Mouse (Mus musculus) MEL (cell line): ENCODE measurements around the gene Ica1l. TPM values are rescaled to one million over a fixed set of nuclear protein-coding genes. Genes with fewer than 3 reads are reported as not detected.
A peak's percentile ranks its signal among the peaks of the same experiment; 100 is the strongest.

ENCODE experiments used
- DNase-seq: peaks from one replicate; pipeline ENCODE4 v3.0.0; 2011; ENCODE audit warnings: low read depth, low spot score
- H3K27ac ChIP-seq: 2 replicates; pipeline ENCODE4 v1.5.1; 2012; ENCODE audit warnings: low read depth, mild to moderate bottlenecking, control low read depth, low read length, moderate library complexity; ENCODE audit not compliant: control insufficient read depth
- H3K27me3 ChIP-seq, 2 experiments: fragments of 150-350 bp in 1 of 2; sonication (generic) in 1 of 2; 2 replicates each; pipeline ENCODE4 v1.6.1; 2012; ENCODE audit warnings: low read length in 2 of 2, mild to moderate bottlenecking in 2 of 2, improper control_type of control experiment in 1 of 2, moderate library complexity in 1 of 2; ENCODE audit not compliant: insufficient read depth in 2 of 2, control insufficient read depth in 1 of 2
- H3K36me3 ChIP-seq, 2 experiments: 2 replicates each; pipeline ENCODE4 v1.6.1; 2012 to 2014; ENCODE audit warnings: low read length in 2 of 2, improper control_type of control experiment in 1 of 2, inconsistent platforms in 1 of 2, mild to moderate bottlenecking in 1 of 2; ENCODE audit not compliant: insufficient read depth in 2 of 2, control insufficient read depth in 1 of 2
- H3K4me1 ChIP-seq, 2 experiments: fragments of 150-350 bp in 1 of 2; sonication (generic) in 1 of 2; 2 replicates each; pipeline ENCODE4 v1.6.1; 2012; ENCODE audit warnings: low read length in 2 of 2, improper control_type of control experiment in 1 of 2, mild to moderate bottlenecking in 1 of 2; ENCODE audit not compliant: insufficient read depth in 2 of 2, control insufficient read depth in 1 of 2
- H3K4me3 ChIP-seq, 2 experiments: fragments of 150-350 bp in 1 of 2; sonication (generic) in 1 of 2; 2 replicates each; pipeline ENCODE4 v1.5.1; 2012; ENCODE audit warnings: low read depth in 2 of 2, low read length in 2 of 2, mild to moderate bottlenecking in 2 of 2, moderate library complexity in 2 of 2, control low read depth in 1 of 2, improper control_type of control experiment in 1 of 2; ENCODE audit not compliant: control insufficient read depth in 1 of 2, insufficient read depth in 1 of 2
- H3K79me2 ChIP-seq: 2 replicates; pipeline ENCODE4 v1.6.1; 2012; ENCODE audit warnings: mild to moderate bottlenecking, low read length, moderate library complexity; ENCODE audit not compliant: control insufficient read depth, poor library complexity, insufficient read depth
- H3K9ac ChIP-seq: 2 replicates; pipeline ENCODE4 v1.6.1; 2012; ENCODE audit warnings: low read depth, mild to moderate bottlenecking, control low read depth, low read length, moderate library complexity; ENCODE audit not compliant: control insufficient read depth, poor library complexity, severe bottlenecking
- H3K9me3 ChIP-seq: fragments of 150-350 bp; sonication (generic); replicated peaks from 2 replicates; pipeline ENCODE4 v1.6.1; 2012; ENCODE audit warnings: mild to moderate bottlenecking, low read length, improper control_type of control experiment, moderate library complexity; ENCODE audit not compliant: insufficient read depth
- BHLHE40 ChIP-seq: IDR thresholded peaks from 2 replicates; pipeline ENCODE4 v1.6.1; 2012; ENCODE audit warnings: low read depth, mild to moderate bottlenecking, inconsistent platforms, low read length, improper control_type of control experiment, borderline replicate concordance
- CHD1 ChIP-seq: IDR thresholded peaks from 2 replicates; pipeline ENCODE4 v1.6.1; 2012; ENCODE audit warnings: low read depth, mild to moderate bottlenecking, inconsistent platforms, low read length, improper control_type of control experiment
- CTCF ChIP-seq, 3 experiments: IDR thresholded peaks in 2 of 3; conservative IDR thresholded peaks in 1 of 3; 2 replicates each; pipeline ENCODE4 v1.5.1; 2011 to 2012; ENCODE audit warnings: low read length in 3 of 3, low read depth in 2 of 3, mild to moderate bottlenecking in 2 of 3, improper control_type of control experiment in 1 of 3, inconsistent platforms in 1 of 3, mixed read lengths in 1 of 3, moderate library complexity in 1 of 3; ENCODE audit not compliant: control insufficient read depth in 1 of 3, insufficient read depth in 1 of 3, poor library complexity in 1 of 3, severe bottlenecking in 1 of 3
- EP300 ChIP-seq, 2 experiments: IDR thresholded peaks; 2 replicates each; pipeline ENCODE4 v1.6.1; 2011; ENCODE audit warnings: improper control_type of control experiment in 2 of 2, low read length in 2 of 2, low read depth in 1 of 2, mild to moderate bottlenecking in 1 of 2
- ETS1 ChIP-seq: IDR thresholded peaks from 2 replicates; pipeline ENCODE4 v1.6.1; 2012; ENCODE audit warnings: low read depth, mild to moderate bottlenecking, inconsistent platforms, low read length, improper control_type of control experiment, moderate library complexity
- GABPA ChIP-seq: IDR thresholded peaks from 2 replicates; pipeline ENCODE4 v1.6.1; 2012; ENCODE audit warnings: low read depth, mild to moderate bottlenecking, inconsistent platforms, low read length, improper control_type of control experiment, moderate library complexity
- GATA1 ChIP-seq: IDR thresholded peaks from 2 replicates; pipeline ENCODE4 v1.6.1; 2011; ENCODE audit warnings: low read depth, low read length, improper control_type of control experiment
- HCFC1 ChIP-seq: IDR thresholded peaks from 2 replicates; pipeline ENCODE4 v1.6.1; 2012; ENCODE audit warnings: low read depth, mild to moderate bottlenecking, inconsistent platforms, low read length, improper control_type of control experiment, moderate library complexity
- MAFK ChIP-seq: IDR thresholded peaks from 2 replicates; pipeline ENCODE4 v1.6.1; 2011; ENCODE audit warnings: low read depth, mild to moderate bottlenecking, low read length, improper control_type of control experiment, borderline replicate concordance
- MAZ ChIP-seq: IDR thresholded peaks from 2 replicates; pipeline ENCODE4 v1.6.1; 2012; ENCODE audit warnings: low read depth, mild to moderate bottlenecking, inconsistent platforms, low read length, improper control_type of control experiment
- MYB ChIP-seq: IDR thresholded peaks from 2 replicates; pipeline ENCODE4 v1.6.1; 2011; ENCODE audit warnings: mild to moderate bottlenecking, low read depth, low read length, improper control_type of control experiment
- MYC ChIP-seq: IDR thresholded peaks from 2 replicates; pipeline ENCODE4 v1.6.1; 2011; ENCODE audit warnings: low read depth, mild to moderate bottlenecking, low read length, improper control_type of control experiment, moderate library complexity
- NELFE ChIP-seq: IDR thresholded peaks from 2 replicates; pipeline ENCODE4 v1.6.1; 2011; ENCODE audit warnings: low read depth, low read length, improper control_type of control experiment
- NRF1 ChIP-seq: IDR thresholded peaks from 2 replicates; pipeline ENCODE4 v1.6.1; 2014; ENCODE audit warnings: low read depth, mild to moderate bottlenecking, inconsistent platforms, low read length, improper control_type of control experiment, moderate library complexity; ENCODE audit not compliant: poor library complexity, insufficient read depth, severe bottlenecking
- POLR2A ChIP-seq, 2 experiments: IDR thresholded peaks; 2 replicates each; pipeline ENCODE4 v1.6.1; 2011 to 2012; ENCODE audit warnings: low read length in 2 of 2, mild to moderate bottlenecking in 2 of 2, control low read depth in 1 of 2, improper control_type of control experiment in 1 of 2, low read depth in 1 of 2, moderate library complexity in 1 of 2; ENCODE audit not compliant: control insufficient read depth in 1 of 2, insufficient read depth in 1 of 2, poor library complexity in 1 of 2
- POLR2AphosphoS2 ChIP-seq: IDR thresholded peaks from 2 replicates; pipeline ENCODE4 v1.6.1; 2011; ENCODE audit warnings: low read length, improper control_type of control experiment
- POLR2AphosphoS5 ChIP-seq: IDR thresholded peaks from 2 replicates; pipeline ENCODE4 v1.6.1; 2012; ENCODE audit warnings: low read depth, borderline replicate concordance, mild to moderate bottlenecking, inconsistent platforms, low read length, moderate library complexity, mixed read lengths
- RCOR1 ChIP-seq: IDR thresholded peaks from 2 replicates; pipeline ENCODE4 v1.6.1; 2012; ENCODE audit warnings: low read depth, mild to moderate bottlenecking, inconsistent platforms, low read length, improper control_type of control experiment
- TBP ChIP-seq: IDR thresholded peaks from 2 replicates; pipeline ENCODE4 v1.8.0; 2011; ENCODE audit warnings: low read depth, low read length, improper control_type of control experiment
- TCF12 ChIP-seq: IDR thresholded peaks from 2 replicates; pipeline ENCODE4 v1.6.1; 2014; ENCODE audit warnings: low read depth, mild to moderate bottlenecking, inconsistent platforms, low read length, improper control_type of control experiment, moderate library complexity
- USF1 ChIP-seq: IDR thresholded peaks from 2 replicates; pipeline ENCODE4 v1.6.1; 2014; ENCODE audit warnings: low read depth, mild to moderate bottlenecking, inconsistent platforms, low read length, improper control_type of control experiment, moderate library complexity
- USF2 ChIP-seq, 2 experiments: IDR thresholded peaks; 2 replicates each; pipeline ENCODE4 v1.6.1; 2011 to 2012; ENCODE audit warnings: improper control_type of control experiment in 2 of 2, low read length in 2 of 2, borderline replicate concordance in 1 of 2, inconsistent platforms in 1 of 2, low read depth in 1 of 2, mild to moderate bottlenecking in 1 of 2; ENCODE audit not compliant: insufficient read depth in 1 of 2
- ZMIZ1 ChIP-seq: IDR thresholded peaks from 2 replicates; pipeline ENCODE4 v1.6.1; 2012; ENCODE audit warnings: low read depth, mild to moderate bottlenecking, inconsistent platforms, low read length, improper control_type of control experiment, moderate library complexity
- polyA plus RNA-seq, 2 experiments: library from polyadenylated mRNA; stranded (reverse) in 1 of 2; unstranded in 1 of 2; fragments of >175 nt in 1 of 2; fragments of >200 nt in 1 of 2; gene quantifications; 2 replicates each; pipeline versions ENCODE4 v1.2.1 to v1.2.4; 2012; ENCODE audit warnings: low replicate concordance in 2 of 2, low read depth in 1 of 2; ENCODE audit not compliant: insufficient read length in 2 of 2, insufficient read depth in 1 of 2, missing spikeins in 1 of 2
- total RNA-seq: library from RNA; depleted of rRNA; stranded (reverse); fragments of 300-350 nt; gene quantifications from 2 replicates; pipeline ENCODE4 v1.2.3, GENCODE M21; 2012

Ica1l gene
- total and polyA plus RNA-seq, 3 experiments: 4.9 to 6.2 TPM; not detected in 1

GRCm38 (mm10) chr1:59959941-59960340 is 83.0 kb downstream of the Ica1l start:
- Histone ChIP-seq H3K9me3 (no peaks in the 10 kb centered on the region), H3K27ac (no peak overlapping the region), H3K36me3 (peaks cover 12 to 24% of the 10 kb centered on the region in 2 experiments), H3K4me3 (no peak overlapping the region), H3K9ac (no peak overlapping the region), H3K79me2 (no peaks in the 10 kb centered on the region), H3K4me1 (peaks cover 4 to 12% of the 10 kb centered on the region in 2 experiments), H3K27me3 (no peaks in the 10 kb centered on the region)
- DNase-seq: no peak
- TF ChIP-seq GATA1: peak; percentile 80
- no peak for TF ChIP-seq CHD1
- no peak for TF ChIP-seq CTCF (IDR thresholded peaks at IDR 0.05 in 2 of 3, conservative IDR thresholded peaks at IDR 0.05 in 1 of 3; ENCODE audit: control insufficient read depth in 1 of 3, insufficient read depth in 1 of 3, low read depth in 2 of 3, low read length in 3 of 3, poor library complexity in 1 of 3, severe bottlenecking in 1 of 3)
- no peak for TF ChIP-seq BHLHE40
- TF ChIP-seq TCF12: peak; percentile 47; the same call in 1 of the 2 replicates
- no peak for TF ChIP-seq NELFE
- TF ChIP-seq EP300 (IDR thresholded peaks at IDR 0.05; ENCODE audit: low read depth in 1 of 2, low read length in 2 of 2): peak; percentile 52 to 60; a peak in 3 of 4 replicates
- peak; percentile 30 for TF ChIP-seq ETS1
- TF ChIP-seq POLR2A (IDR thresholded peaks at IDR 0.05; ENCODE audit: control insufficient read depth in 1 of 2, insufficient read depth in 1 of 2, low read depth in 1 of 2, low read length in 2 of 2, poor library complexity in 1 of 2): no peak
- no peak for TF ChIP-seq USF2 (IDR thresholded peaks at IDR 0.05; ENCODE audit: borderline replicate concordance in 1 of 2, insufficient read depth in 1 of 2, low read depth in 1 of 2, low read length in 2 of 2)
- TF ChIP-seq USF1: no peak
- no peak for TF ChIP-seq POLR2AphosphoS5
- peak; percentile 18; the same call in 1 of the 2 replicates for TF ChIP-seq RCOR1

GRCm38 (mm10) chr1:59957206-59957605 is 85.8 kb downstream of the Ica1l start:
- Histone ChIP-seq H3K9ac (no peak overlapping the region), H3K9me3 (no peaks in the 10 kb centered on the region), H3K27ac (no peak overlapping the region), H3K79me2 (no peaks in the 10 kb centered on the region), H3K4me1 (peaks cover 4 to 12% of the 10 kb centered on the region in 2 experiments), H3K4me3 (no peak overlapping the region), H3K36me3 (peaks cover 12 to 31% of the 10 kb centered on the region in 2 experiments), H3K27me3 (no peaks in the 10 kb centered on the region)
- no peak for DNase-seq
- TF ChIP-seq ZMIZ1 (no peak), USF1 (no peak), MAFK (no peak), NELFE (no peak), MAZ (no peak), POLR2AphosphoS2 (no peak), GABPA (no peak), TBP (no peak), CHD1 (no peak), RCOR1 (no peak), HCFC1 (no peak), NRF1 (no peak), MYB (no peak), MYC (no peak)
